Mouse (Mus musculus) neutrophil, adult 5-6 weeks (primary cell): ENCODE measurements around the gene Selenop. TPM values are rescaled to one million over a fixed set of nuclear protein-coding genes. Genes with fewer than 3 reads are reported as not detected.
"Not testable (repeated sequence)": the region's sequence is repeated elsewhere in the genome, so short reads cannot be mapped to it uniquely, and the experiment has no call there.

Experiments used
- ATAC-seq: fragments of 151-379, 151-347 bp; 2 replicates; pipeline ENCODE4 v1.8.0; 2017; ENCODE audit warnings: mild to moderate bottlenecking, moderate TSS enrichment; ENCODE audit not compliant: insufficient number of reproducible peaks, poor library complexity, low FRiP score, severe bottlenecking; ENCODE audit errors: extremely low read depth
- total RNA-seq: library from RNA; stranded (forward); fragments of 200-1000 nt; gene quantifications from 2 replicates; pipeline ENCODE4 v1.2.3, GENCODE M21; 2017

Gene Selenop
- 106 and 112 TPM in 2 replicates for total RNA-seq

GRCm38 (mm10) chr15:3268247-3268646, at the start of gene Selenop:
Gene Selenop (plus strand): TSS chr15:3268547.
- ATAC-seq = no peak

- ATAC-seq = 0 out of 2 replicates have a peak, but pooled peaks have one; percentile 13
These were observed 49.7 kb upstream of the Selenop start for GRCm38 (mm10) chr15:3218668-3219067.

DNA sequence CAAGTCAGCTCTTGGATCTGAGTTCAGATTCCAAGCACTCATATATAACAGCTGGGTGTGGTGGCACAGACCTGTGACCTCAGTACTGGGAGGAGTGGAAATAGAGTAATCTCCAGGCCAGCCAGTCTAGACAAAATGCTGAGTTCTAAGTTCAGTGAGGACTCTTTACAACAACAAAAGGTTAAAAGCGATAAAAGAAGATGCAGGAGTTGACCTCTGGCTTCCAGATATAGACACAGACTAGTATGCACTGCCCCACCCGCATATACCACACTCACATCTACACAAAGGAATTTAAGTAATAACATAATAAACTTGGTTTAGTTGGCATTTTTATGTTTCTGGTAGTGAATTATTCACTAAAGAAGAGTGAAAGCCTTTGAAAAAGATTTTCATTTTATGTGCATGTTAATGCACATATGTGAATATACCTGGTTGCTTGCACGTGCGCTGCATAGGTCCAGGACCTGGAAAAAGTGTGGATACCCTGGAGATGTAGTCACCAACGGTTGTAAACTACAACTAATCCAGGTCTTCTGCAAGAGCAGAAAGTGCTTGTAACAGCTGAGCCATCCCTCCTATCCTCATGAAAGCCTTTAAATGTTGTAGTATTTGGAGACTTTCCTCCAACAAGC, 45.4 kb upstream of the Selenop start:
- ATAC-seq = no peak

DNA sequence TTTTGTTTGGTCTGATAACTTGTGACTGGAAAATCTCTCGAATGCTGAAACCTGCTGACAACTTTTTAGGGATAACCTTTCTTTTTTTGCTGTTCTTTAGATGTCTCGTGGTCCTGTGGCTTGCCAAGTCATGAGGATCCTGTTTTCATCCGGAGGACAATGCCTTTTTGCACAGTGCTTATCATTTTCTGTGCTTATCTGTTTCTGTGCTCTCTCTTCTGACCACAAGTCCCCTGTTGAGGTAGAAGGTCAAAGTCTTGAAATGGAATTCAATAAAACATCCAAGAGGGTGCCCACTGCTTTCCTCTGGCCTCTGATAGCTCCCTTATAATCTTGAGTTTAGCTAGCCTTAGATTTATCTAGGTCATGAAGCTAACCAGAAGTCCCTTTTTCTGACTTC, 41.8 kb upstream of the Selenop start:
- no peak for ATAC-seq

- ATAC-seq = no peak
These were observed 40.2 kb upstream of the Selenop start for GRCm38 (mm10) chr15:3228185-3228584.

GRCm38 (mm10) chr15:3228990-3229389, 39.4 kb upstream of the Selenop start:
- no peak for ATAC-seq

- no peak for ATAC-seq
These were observed 37.3 kb upstream of the Selenop start for GRCm38 (mm10) chr15:3231004-3231403.

- ATAC-seq = no peak
These were observed 36.0 kb upstream of the Selenop start for GRCm38 (mm10) chr15:3232168-3232835.

GRCm38 (mm10) chr15:3233837-3234551, 34.4 kb upstream of the Selenop start:
- peak; percentile 95 for ATAC-seq

- ATAC-seq = no peak
These were observed 32.0 kb upstream of the Selenop start for GRCm38 (mm10) chr15:3236338-3236737.

DNA sequence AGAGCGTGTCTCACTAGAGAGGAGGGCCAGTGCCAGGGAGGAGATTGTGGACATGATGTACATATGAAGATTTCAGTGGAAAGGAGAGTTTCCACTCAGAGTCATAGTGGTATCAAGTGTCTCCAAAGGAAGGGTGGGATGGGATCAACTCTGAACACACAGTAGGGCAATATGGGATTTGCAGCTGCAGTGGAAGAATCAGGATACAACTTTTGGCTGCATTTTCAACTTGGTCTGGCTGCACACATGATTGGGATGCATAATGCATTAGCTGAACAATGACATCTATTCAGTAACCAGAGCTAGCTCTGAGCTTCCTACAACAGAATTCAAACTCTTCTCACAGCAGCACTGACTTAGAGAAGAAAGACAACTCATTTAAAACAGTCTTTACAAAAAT, 30.4 kb upstream of the Selenop start:
- no peak for ATAC-seq

- not testable (repeated sequence) for ATAC-seq
These were observed 23.3 kb upstream of the Selenop start for GRCm38 (mm10) chr15:3245036-3245435.

DNA sequence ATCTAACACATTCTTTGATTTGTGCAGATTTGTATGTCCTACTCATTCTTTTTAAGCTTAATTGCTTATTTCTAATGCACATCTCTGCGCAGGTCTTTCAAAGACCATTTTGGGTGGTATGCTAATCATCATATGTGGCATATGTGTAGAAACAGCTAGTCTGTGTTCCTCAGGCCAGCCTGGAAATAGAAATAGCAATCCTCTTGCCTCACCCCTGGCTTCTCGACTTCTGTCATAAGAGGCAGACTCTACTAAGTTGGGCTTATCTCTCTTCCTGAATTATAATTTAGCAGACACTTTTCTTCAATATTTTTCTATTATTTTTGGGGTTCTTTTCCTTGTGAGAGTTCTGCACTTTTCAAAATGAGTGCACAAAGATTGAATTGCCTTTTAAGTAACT, 17.7 kb upstream of the Selenop start:
- ATAC-seq = no peak

GRCm38 (mm10) chr15:3251031-3251717, 17.2 kb upstream of the Selenop start:
- no peak for ATAC-seq

DNA sequence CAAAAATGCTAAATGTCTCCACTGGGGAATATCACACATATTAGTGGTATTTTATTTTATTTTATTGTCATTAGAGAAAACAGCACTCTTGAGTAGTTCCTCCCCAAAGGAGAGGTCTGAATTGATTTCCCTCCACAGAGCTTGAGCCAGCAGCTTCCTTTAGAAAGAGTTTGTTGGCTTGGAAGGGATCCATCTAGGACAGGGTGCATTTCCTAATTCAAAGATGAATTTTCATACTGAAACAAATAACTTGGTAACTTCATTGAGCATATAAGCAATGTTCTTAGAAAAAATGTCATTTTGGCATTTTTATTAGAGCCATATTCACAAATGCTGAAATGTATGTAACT, 16.7 kb upstream of the Selenop start:
- ATAC-seq = no peak

DNA sequence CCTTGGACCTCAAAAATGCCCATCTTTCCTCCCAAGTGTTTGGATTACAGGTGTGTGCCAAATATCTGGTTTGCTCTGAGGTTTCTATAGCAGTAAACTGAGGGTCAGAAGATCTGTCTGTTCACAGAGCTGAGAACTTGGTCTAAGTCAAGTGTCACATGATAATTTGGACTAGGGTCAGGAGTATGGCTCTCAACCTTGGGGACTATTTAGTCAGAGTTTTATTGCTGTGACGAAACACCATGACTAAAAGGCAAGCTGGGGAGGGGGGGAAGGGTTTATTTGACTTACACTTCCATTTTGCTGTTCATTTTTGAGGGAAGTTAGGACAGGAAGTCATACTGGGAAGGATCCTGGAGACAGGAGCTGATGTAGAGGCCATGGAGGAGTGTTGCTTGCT, 9.3 kb upstream of the Selenop start:
- no peak for ATAC-seq

- no peak for ATAC-seq
These were observed 8.0 kb upstream of the Selenop start for GRCm38 (mm10) chr15:3260309-3260708.

- no peak for ATAC-seq
These were observed 5.5 kb upstream of the Selenop start for GRCm38 (mm10) chr15:3262883-3263282.

DNA sequence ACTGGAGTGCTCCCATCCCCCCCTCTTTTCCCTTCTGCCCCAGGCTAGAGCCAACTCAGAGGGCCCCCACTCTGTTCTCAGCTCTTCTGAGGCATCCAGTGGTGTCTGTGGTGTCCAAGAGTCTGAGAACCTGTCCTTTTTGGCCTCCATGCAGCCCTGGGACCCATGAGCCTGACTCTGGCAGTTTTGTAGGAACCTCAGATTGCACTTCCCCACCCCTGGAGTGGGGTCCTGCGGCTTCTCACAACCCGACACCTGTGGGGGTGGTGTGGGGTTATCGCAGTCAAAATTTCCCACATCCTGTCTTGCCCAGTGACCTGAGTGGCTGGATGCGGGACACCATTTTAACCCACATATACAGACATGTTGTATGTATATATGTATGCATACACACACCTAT, 4.1 kb upstream of the Selenop start:
- no peak for ATAC-seq

DNA sequence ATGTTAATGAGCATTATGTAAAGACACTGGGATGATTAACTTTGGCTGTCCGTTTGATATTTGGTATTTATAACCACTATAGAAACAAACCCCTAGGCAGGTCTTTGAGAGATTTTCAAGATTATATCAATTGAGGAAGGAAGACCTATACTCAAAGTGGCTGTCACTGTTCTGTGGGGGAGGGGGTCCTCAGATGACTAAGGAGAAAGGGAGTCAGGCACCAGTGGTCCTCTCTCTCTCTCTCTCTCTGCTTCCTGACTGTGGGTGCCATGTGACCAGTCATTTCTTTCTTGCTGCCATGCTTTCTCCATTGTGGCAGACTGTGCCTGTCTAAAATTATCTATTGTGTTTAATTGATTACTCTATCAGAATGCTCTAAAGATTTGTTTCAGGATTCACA, 3.5 kb upstream of the Selenop start:
- ATAC-seq = no peak
